Mouse (Mus musculus) kidney, postnatal 25 days (tissue): Measurements from ENCODE around the gene Ankib1.
"Not testable (repeated sequence)": the region's sequence is repeated elsewhere in the genome, so short reads cannot be mapped to it uniquely, and the experiment has no call there.

ENCODE experiments used
- DNase-seq, 2 experiments: peaks; one replicate each; pipeline ENCODE4 v3.0.0; 2021; ENCODE audit warnings: mixed read lengths in 2 of 2

The Ankib1 gene

DNA sequence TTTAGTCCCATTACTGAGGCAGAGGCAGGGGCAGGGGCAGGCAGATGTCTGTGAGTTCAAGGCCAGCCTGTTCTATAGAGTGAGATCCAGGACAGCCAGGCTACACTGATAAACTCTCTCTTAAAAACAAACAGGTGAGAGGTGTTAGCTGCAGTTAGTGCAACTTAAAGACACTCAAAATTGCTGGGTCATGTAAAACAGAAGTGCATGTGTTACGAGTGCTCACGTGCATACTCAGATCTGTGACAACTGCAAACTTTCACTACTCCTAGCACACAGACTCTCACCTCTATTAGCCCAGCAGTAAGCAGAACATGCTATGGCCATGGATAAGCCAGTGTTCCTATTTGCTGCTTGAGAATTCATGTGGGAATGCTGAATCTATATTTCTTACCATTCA lies 79.3 kb downstream of the Ankib1 start:
- no peak for DNase-seq

DNA sequence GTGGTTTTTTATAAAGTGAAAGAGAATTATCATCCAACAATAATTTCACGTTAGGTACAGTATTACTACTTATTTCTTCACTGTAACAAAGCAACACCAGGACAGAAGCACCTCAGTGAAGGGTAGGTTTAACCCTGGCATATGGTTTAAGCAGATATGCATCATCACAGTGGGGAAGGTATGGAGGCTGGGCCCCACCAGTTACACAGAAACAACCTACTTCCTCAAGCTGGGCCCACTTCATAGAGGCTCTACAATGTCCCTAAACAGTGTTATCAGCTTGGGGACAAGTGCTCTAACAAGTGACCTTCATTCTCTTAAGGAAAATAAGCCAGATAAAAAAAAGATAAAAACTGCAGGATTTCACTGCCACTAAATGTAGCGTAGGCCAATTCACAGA lies 79.9 kb downstream of the Ankib1 start:
- no peak for DNase-seq

GRCm38 (mm10) chr5:3719371-3719770 lies 83.4 kb downstream of the Ankib1 start:
- DNase-seq, result no peak

GRCm38 (mm10) chr5:3715800-3716199 lies 86.9 kb downstream of the Ankib1 start:
- DNase-seq, result no peak

- DNase-seq, result no peak
These were observed 100.5 kb downstream of the Ankib1 start for GRCm38 (mm10) chr5:3702180-3702579.

GRCm38 (mm10) chr5:3700025-3700424 lies 102.7 kb downstream of the Ankib1 start:
- DNase-seq, result no peak

GRCm38 (mm10) chr5:3696031-3696430 lies 106.7 kb downstream of the Ankib1 start:
- no peak for DNase-seq

GRCm38 (mm10) chr5:3695191-3695590 lies 107.5 kb downstream of the Ankib1 start:
- no peak for DNase-seq

DNA sequence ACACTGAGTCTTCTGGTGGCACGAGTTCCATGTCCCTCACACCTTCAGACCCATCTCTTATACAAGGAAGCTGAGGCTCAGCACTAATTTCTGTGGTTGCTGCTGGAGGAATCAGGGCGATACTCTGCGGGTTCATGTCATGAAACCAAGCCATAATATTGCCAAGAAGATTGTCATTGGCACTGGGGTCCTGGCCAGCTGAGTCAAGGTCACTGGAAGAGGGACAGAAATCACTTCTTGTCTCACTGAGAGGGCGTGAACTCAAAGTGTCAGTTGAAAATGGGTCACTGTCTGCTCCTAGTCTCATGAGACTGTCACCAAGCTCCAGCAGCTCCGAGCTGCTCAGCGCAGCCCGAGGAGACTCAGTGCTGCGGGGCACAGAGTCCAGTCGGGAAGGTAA lies 109.8 kb downstream of the Ankib1 start:
- no peak for DNase-seq

GRCm38 (mm10) chr5:3691283-3691682 lies 111.4 kb downstream of the Ankib1 start:
- DNase-seq, result no peak

DNA sequence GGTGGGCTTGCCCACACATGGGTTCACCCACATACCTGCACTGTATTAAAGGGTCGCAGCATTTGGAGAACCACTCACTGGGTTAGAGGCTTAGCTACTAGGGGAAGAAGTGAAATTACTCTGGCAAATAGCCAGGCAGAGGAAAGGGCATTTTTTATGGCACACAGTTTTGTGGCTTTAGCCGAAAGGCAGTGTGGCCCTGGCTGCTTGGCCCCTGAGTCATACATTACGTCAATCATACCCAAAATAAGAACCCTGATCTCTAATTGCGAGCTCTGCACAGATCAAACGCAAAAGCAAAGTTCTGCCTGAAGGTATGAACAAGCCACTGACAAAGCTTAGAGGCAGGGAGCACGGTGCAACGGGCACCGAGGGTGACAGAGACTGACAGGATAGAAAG lies 114.4 kb downstream of the Ankib1 start:
- DNase-seq, result no peak

DNA sequence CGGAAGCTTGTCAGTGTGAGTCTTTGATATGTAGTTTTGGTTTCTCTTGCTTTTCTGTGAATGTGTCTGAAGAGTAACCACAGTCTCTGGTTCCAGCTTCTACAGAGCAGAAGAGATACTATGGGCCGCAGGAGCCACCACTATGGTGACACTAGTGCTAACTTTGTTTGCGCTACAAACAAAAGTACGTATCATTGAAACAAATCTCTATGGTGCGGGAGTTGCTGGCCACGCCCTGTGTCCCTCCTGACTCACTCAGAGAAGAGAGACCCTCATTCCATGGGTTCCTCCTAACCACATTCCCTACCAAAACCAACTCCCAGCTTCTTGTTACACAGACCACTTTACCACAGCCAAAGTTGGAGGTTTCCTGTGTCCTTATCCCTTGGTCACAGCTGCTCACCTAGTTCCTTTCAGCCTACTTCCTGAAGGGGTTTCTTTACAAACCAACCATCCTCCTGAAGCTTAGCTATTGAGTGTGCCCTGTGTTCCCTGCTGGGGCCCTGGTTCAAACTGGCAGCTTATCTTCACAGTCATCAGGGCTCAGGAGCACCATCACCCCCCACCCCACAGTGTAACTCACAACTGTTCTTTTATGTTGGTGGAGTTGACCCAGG lies 132.7 kb downstream of the Ankib1 start:
- no peak for DNase-seq

DNA sequence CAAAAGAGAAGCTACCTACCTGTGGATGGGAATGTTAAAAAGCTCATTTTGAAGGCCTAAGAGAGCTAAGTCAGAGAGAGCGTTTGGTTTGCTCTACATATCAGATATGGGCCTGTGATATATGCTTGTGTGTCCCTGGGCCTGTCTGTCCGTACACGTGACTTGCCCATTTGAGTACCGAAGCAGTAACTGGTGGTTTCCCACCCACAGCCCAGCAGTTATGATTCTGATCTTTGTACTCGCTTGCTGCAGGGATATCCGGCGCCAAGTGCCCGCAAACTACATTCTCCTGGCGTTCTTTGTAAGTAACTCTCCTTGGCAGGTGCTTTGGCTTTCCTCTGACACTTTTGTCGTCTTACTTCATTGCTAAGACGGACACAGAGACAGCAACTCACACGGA lies 136.1 kb downstream of the Ankib1 start:
- no peak for DNase-seq

GRCm38 (mm10) chr5:3665225-3665624 lies 137.5 kb downstream of the Ankib1 start:
- no peak for DNase-seq

DNA sequence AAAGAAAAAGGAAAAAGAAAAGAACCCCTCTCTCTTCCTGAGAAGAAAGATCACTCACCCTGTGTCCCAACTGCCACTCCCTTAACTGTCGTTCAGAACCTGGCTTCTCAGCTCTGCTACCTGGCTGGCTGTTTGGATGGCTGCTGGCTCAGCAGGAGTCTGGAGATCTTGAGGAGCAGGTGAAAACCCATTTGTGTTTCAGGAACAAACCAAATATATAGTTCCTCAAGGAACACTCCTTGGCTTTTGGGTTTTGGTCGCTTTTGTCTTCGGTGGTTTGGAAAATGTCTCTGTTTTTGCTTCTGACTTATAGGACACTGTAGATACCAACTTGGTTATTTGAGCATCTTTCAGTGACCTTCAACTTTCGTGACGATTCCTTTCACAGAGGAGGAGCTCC lies 145.6 kb downstream of the Ankib1 start, which contains the start of gene Gatad1:
Gene Gatad1 (minus strand): TSS at position 101 of the 400 bp plus-strand sequence.
- no peak for DNase-seq

DNA sequence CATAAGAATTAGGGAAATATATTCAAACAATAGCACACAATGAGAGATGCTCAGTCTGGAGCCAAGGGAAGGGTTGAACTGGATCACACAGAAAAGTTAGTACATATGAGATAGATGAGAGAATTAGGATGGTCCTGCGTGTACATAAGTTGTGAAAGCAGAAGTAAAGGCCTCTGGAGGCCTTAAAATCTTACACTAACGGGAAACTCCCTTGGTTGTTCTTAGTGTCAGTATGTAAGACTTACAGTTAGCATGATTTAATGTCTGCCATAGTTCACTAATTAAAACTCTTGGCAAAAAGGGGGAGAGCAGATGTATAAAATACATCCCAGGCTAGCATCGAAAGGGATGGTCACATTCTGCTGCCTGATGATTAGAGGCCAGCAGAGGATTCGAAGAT lies 148.9 kb downstream of the Ankib1 start:
- DNase-seq, result no peak

- DNase-seq, result not testable (repeated sequence)
These were observed 149.7 kb downstream of the Ankib1 start for GRCm38 (mm10) chr5:3652903-3653575.

DNA sequence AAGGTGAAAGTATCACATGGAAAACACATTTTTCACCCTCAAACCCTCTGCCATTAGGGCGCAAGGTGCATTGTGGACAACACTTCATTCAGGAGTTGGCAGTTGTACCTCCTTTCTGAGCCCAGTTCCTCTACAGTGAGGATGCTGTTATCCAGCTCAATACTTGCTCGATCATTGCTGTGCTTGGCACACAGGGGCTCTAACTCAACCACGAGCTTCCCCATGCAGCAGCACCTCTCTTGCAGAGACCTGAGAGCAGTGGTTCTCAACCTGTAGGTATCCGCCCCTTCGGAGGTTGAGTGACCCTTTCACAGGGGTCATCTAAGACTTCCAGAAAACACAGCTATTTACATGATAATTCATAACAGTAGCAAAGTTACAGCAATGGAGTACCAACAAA lies 151.1 kb downstream of the Ankib1 start:
- DNase-seq, result no peak

- no peak for DNase-seq
These were observed 151.8 kb downstream of the Ankib1 start, which contains the start of gene Tmbim7 for GRCm38 (mm10) chr5:3650881-3651280. Tmbim7 (plus strand) TSS chr5:3651181.

DNA sequence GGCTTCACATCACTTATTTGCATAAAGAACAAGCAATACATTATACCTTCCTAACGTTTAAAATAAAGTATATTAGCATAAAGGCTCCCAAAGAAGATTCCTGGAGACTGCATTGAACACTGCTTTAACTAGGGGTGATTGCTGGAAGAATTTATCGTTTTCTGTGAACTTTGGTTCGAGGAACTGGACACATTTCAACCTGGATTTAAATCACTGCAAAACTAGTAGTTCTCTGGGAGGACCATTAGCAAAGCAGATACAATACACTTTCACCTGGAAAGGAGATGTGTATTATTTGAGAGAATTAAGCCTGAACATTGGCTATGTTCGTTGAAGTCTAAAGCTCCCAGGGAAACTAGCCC lies 153.9 kb downstream of the Ankib1 start:
- DNase-seq, result no peak

GRCm38 (mm10) chr5:3648206-3648848 lies 154.4 kb downstream of the Ankib1 start:
- DNase-seq, result no peak

DNA sequence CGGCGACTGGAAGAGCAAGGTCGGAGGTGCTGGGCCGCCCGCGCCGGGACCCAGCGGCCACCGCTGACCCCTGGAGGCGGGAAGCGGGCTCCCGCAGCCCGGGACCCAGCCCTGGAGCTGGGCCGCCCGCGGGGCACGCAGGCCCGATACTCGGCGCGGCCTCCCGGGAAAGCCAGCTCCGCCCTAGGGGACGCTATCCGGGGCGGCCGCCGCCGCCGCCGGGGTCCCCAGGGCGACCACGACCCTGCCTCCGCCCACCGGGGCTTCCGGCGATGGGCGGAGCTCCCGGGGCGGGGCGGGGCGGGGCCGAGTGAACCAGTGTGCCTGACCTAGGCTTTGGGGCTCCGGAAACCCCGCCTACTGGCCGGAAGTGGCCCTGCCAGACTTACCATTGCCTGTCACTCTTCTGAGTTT lies 155.0 kb downstream of the Ankib1 start:
- peak; percentile 93 to 97 for DNase-seq

GRCm38 (mm10) chr5:3646991-3647707 lies 155.6 kb downstream of the Ankib1 start:
- peak; percentile 68 to 70 for DNase-seq

GRCm38 (mm10) chr5:3646539-3646938 lies 156.2 kb downstream of the Ankib1 start:
- no peak for DNase-seq
